Mouse (Mus musculus) myocyte (in vitro differentiated cells): ENCODE measurements at regions not wholly inside any gene's neighbourhood (a gene's known extent, or its start where the extent isn't known, plus 50 kb on each side); places are given as distances from the start of the nearest gene placed in this dataset.

Experiments used
- H3K27me3 ChIP-seq: one replicate; pipeline ENCODE4 v1.6.1; 2011; ENCODE audit not compliant: control insufficient read depth, insufficient read depth, insufficient read length
- H3K36me3 ChIP-seq: one replicate; pipeline ENCODE4 v1.6.1; 2011; ENCODE audit not compliant: control insufficient read depth, insufficient read depth
- H3K4me2 ChIP-seq: one replicate; pipeline ENCODE4 v1.6.1; 2011; ENCODE audit warnings: low read depth, control low read depth
- H3K4me3 ChIP-seq: one replicate; pipeline ENCODE4 v1.5.1; 2011; ENCODE audit warnings: mild to moderate bottlenecking, control low read depth, moderate library complexity
- H3K79me2 ChIP-seq: one replicate; pipeline ENCODE4 v1.6.1; 2011; ENCODE audit not compliant: control insufficient read depth, insufficient read depth
- H3ac ChIP-seq: one replicate; pipeline ENCODE4 v1.6.1; 2011; ENCODE audit not compliant: control insufficient read depth, insufficient read length
- CEBPB ChIP-seq: IDR thresholded peaks from 2 replicates; pipeline ENCODE4 v1.6.1; 2011; ENCODE audit warnings: mild to moderate bottlenecking, moderate library complexity; ENCODE audit not compliant: poor library complexity, insufficient read depth, severe bottlenecking
- E2F4 ChIP-seq: IDR thresholded peaks from one replicate; pipeline ENCODE4 v1.6.1; 2011; ENCODE audit warnings: mild to moderate bottlenecking, control low read depth, moderate library complexity; ENCODE audit not compliant: insufficient read depth
- MAX ChIP-seq: IDR thresholded peaks from one replicate; pipeline ENCODE4 v1.6.1; 2011; ENCODE audit warnings: low read depth, mild to moderate bottlenecking, control low read depth
- MYOD1 ChIP-seq, 3 experiments: IDR thresholded peaks; one replicate each; pipeline ENCODE4 v1.6.1; 2011; ENCODE audit warnings: control low read depth in 2 of 3, low read depth in 2 of 3, mild to moderate bottlenecking in 2 of 3, moderate library complexity in 1 of 3; ENCODE audit not compliant: insufficient read length in 2 of 3, control insufficient read depth in 1 of 3
- MYOG ChIP-seq, 3 experiments: IDR thresholded peaks; one replicate each; pipeline ENCODE4 v1.6.1; 2011; ENCODE audit warnings: control low read depth in 2 of 3, low read depth in 2 of 3, mild to moderate bottlenecking in 2 of 3; ENCODE audit not compliant: insufficient read length in 2 of 3, control insufficient read depth in 1 of 3, insufficient read depth in 1 of 3
- POLR2A ChIP-seq: IDR thresholded peaks from one replicate; pipeline ENCODE4 v1.6.1; 2011; ENCODE audit warnings: low read depth, mild to moderate bottlenecking, control low read depth, moderate library complexity; ENCODE audit not compliant: insufficient read length
- POLR2AphosphoS2 ChIP-seq: IDR thresholded peaks from one replicate; pipeline ENCODE4 v1.6.1; 2011; ENCODE audit warnings: low read depth, control low read depth; ENCODE audit not compliant: insufficient read length
- REST ChIP-seq: IDR thresholded peaks from one replicate; pipeline ENCODE4 v1.6.1; 2011; ENCODE audit warnings: mild to moderate bottlenecking, control low read depth, moderate library complexity; ENCODE audit not compliant: insufficient read depth, insufficient read length
- SRF ChIP-seq: IDR thresholded peaks from one replicate; pipeline ENCODE4 v1.6.1; 2011; ENCODE audit warnings: low read depth; ENCODE audit not compliant: control insufficient read depth, insufficient read length
- TCF12 ChIP-seq: IDR thresholded peaks from one replicate; pipeline ENCODE4 v1.6.1; 2011; ENCODE audit warnings: mild to moderate bottlenecking, control low read depth; ENCODE audit not compliant: poor library complexity, insufficient read depth, severe bottlenecking
- TCF3 ChIP-seq: IDR thresholded peaks from one replicate; pipeline ENCODE4 v1.6.1; 2011; ENCODE audit warnings: low read depth, control low read depth; ENCODE audit not compliant: insufficient read length
- USF1 ChIP-seq: IDR thresholded peaks from one replicate; pipeline ENCODE4 v1.6.1; 2011; ENCODE audit warnings: low read depth, mild to moderate bottlenecking, control low read depth, moderate library complexity

DNA sequence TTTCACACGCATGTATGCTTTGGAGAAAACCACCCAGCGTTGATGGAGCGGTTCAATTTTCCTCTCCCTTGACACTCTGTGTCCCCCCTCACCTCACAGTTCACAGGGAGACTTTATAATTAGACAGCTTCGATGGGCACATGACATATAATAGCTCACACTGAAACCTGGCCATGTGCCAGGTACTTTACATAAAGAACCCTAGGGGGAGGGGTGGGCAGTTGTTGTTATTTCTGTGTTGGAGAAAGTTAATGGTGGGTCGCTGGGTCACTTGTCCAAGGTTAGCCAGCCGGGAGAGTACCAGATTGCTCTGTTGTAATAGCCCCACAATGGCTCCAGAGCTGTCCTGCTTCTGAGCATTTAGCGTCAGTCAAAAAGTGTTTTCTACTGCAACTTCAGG lies 90.2 kb downstream of the Nhlrc3 start:
- TF ChIP-seq REST (no peak), TCF12 (no peak), MYOG (IDR thresholded peaks at IDR 0.05; ENCODE audit: control insufficient read depth in 1 of 3, insufficient read depth in 1 of 3, insufficient read length in 2 of 3, low read depth in 2 of 3) (no peak), TCF3 (no peak)
- no peaks in the 10 kb centered on the region for H3K36me3 ChIP-seq
- H3K4me2 ChIP-seq: no peak overlapping the region
- H3ac ChIP-seq: no peak overlapping the region
- no peaks in the 10 kb centered on the region for H3K79me2 ChIP-seq
- no peak overlapping the region for H3K4me3 ChIP-seq
- H3K27me3 ChIP-seq: no peaks in the 10 kb centered on the region

GRCm38 (mm10) chr3:53371910-53372309 lies 91.2 kb downstream of the Nhlrc3 start:
- Histone ChIP-seq H3K27me3 (no peaks in the 10 kb centered on the region), H3K4me2 (no peak overlapping the region), H3K79me2 (no peaks in the 10 kb centered on the region), H3K36me3 (no peaks in the 10 kb centered on the region), H3ac (no peak overlapping the region), H3K4me3 (no peak overlapping the region)
- TF ChIP-seq POLR2A: no peak
- no peak for TF ChIP-seq TCF3
- TF ChIP-seq SRF: no peak
- no peak for TF ChIP-seq MYOG (IDR thresholded peaks at IDR 0.05; ENCODE audit: control insufficient read depth in 1 of 3, insufficient read depth in 1 of 3, insufficient read length in 2 of 3, low read depth in 2 of 3)

GRCm38 (mm10) chr3:53361202-53361601 lies 101.9 kb downstream of the Nhlrc3 start:
- Histone ChIP-seq H3K36me3 (no peaks in the 10 kb centered on the region), H3K4me3 (no peak overlapping the region), H3K79me2 (no peaks in the 10 kb centered on the region), H3ac (no peak overlapping the region), H3K4me2 (no peak overlapping the region), H3K27me3 (no peaks in the 10 kb centered on the region)
- TF ChIP-seq TCF3 (no peak), MYOG (IDR thresholded peaks at IDR 0.05; ENCODE audit: control insufficient read depth in 1 of 3, insufficient read depth in 1 of 3, insufficient read length in 2 of 3, low read depth in 2 of 3) (no peak), SRF (no peak), POLR2AphosphoS2 (no peak), MYOD1 (IDR thresholded peaks at IDR 0.05; ENCODE audit: control insufficient read depth in 1 of 3, insufficient read length in 2 of 3, low read depth in 2 of 3) (no peak), TCF12 (no peak)

GRCm38 (mm10) chr3:53353693-53354092 lies 109.4 kb downstream of the Nhlrc3 start:
- TF ChIP-seq E2F4 (no peak), REST (no peak), TCF3 (no peak)
- Histone ChIP-seq H3K27me3 (no peaks in the 10 kb centered on the region), H3K4me3 (no peak overlapping the region), H3K36me3 (no peaks in the 10 kb centered on the region), H3K79me2 (no peaks in the 10 kb centered on the region), H3ac (no peak overlapping the region), H3K4me2 (no peak overlapping the region)

GRCm38 (mm10) chr3:53353282-53353681 lies 109.8 kb downstream of the Nhlrc3 start:
- Histone ChIP-seq H3K36me3 (no peaks in the 10 kb centered on the region), H3K4me2 (no peak overlapping the region), H3K4me3 (no peak overlapping the region), H3K79me2 (no peaks in the 10 kb centered on the region), H3K27me3 (no peaks in the 10 kb centered on the region), H3ac (no peak overlapping the region)
- no peak for TF ChIP-seq TCF12
- TF ChIP-seq MYOG (IDR thresholded peaks at IDR 0.05; ENCODE audit: control insufficient read depth in 1 of 3, insufficient read depth in 1 of 3, insufficient read length in 2 of 3, low read depth in 2 of 3): no peak
- no peak for TF ChIP-seq E2F4
- no peak for TF ChIP-seq TCF3
- no peak for TF ChIP-seq POLR2A
- no peak for TF ChIP-seq USF1
- no peak for TF ChIP-seq MYOD1 (IDR thresholded peaks at IDR 0.05; ENCODE audit: control insufficient read depth in 1 of 3, insufficient read length in 2 of 3, low read depth in 2 of 3)
- no peak for TF ChIP-seq REST
- TF ChIP-seq POLR2AphosphoS2: no peak
- no peak for TF ChIP-seq SRF
- no peak for TF ChIP-seq CEBPB
- TF ChIP-seq MAX: no peak

DNA sequence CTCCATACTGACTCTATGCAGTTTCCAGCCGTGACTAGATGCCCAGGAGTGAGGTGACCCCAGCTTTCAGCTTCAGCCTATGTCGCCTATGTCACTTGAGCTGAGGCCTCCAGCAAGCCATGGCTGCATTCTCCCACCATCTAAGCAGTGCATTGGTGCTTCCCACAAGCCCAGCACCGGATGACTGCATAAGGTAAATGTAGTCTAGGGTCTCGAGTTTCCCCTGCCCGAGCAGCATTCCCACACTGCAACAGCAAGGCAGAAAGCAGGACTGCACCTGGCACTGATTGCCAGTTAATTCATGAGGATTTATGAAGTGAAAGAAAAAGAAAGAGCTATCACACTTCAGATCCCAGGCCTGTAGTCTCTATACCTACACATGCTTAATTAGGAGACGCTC lies 119.5 kb downstream of the Nhlrc3 start:
- Histone ChIP-seq H3K79me2 (no peaks in the 10 kb centered on the region), H3K36me3 (no peaks in the 10 kb centered on the region), H3K4me3 (no peak overlapping the region), H3K4me2 (no peak overlapping the region), H3K27me3 (no peaks in the 10 kb centered on the region), H3ac (no peak overlapping the region)
- TF ChIP-seq USF1 (no peak), SRF (no peak), MYOD1 (IDR thresholded peaks at IDR 0.05; ENCODE audit: control insufficient read depth in 1 of 3, insufficient read length in 2 of 3, low read depth in 2 of 3) (no peak), TCF12 (no peak), REST (no peak), POLR2AphosphoS2 (no peak), MYOG (IDR thresholded peaks at IDR 0.05; ENCODE audit: control insufficient read depth in 1 of 3, insufficient read depth in 1 of 3, insufficient read length in 2 of 3, low read depth in 2 of 3) (no peak), TCF3 (no peak), POLR2A (no peak), E2F4 (no peak), CEBPB (no peak), MAX (no peak)
